Mouse (Mus musculus) heart, postnatal 0 days (tissue): ENCODE measurements at regions not wholly inside any gene's neighbourhood (a gene's known extent, or its start where the extent isn't known, plus 50 kb on each side); places are given as distances from the start of the nearest gene placed in this dataset.
A peak's percentile ranks its signal among the peaks of the same experiment; 100 is the strongest.

Source experiments
- ATAC-seq: fragments of 200-750 bp; cut with Nextera tagmentation; 2 replicates; pipeline ENCODE4 v1.8.0; 2017; ENCODE audit warnings: low read depth, moderate number of reproducible peaks, moderate library complexity; ENCODE audit not compliant: insufficient read depth
- DNase-seq: peaks from one replicate; pipeline ENCODE4 v3.0.0-alpha.2; 2016; ENCODE audit warnings: low spot score
- H3K27ac ChIP-seq: fragments of 300-500 bp; sonication (generic); 2 replicates; pipeline ENCODE4 v1.5.1; 2014; ENCODE audit warnings: low read depth, mild to moderate bottlenecking
- H3K27me3 ChIP-seq: fragments of 300-500 bp; sonication (generic); 2 replicates; pipeline ENCODE4 v1.6.1; 2014; ENCODE audit warnings: low read length, mixed read lengths; ENCODE audit not compliant: control insufficient read depth, insufficient read depth
- H3K36me3 ChIP-seq: fragments of 300-500 bp; sonication (generic); replicated peaks from 2 replicates; pipeline ENCODE4 v1.6.1; 2014; ENCODE audit warnings: low read length, mixed read lengths; ENCODE audit not compliant: control insufficient read depth, insufficient read depth
- H3K4me1 ChIP-seq: fragments of 300-500 bp; sonication (generic); 2 replicates; pipeline ENCODE4 v1.6.1; 2014; ENCODE audit warnings: antibody characterized with exemption; ENCODE audit not compliant: control insufficient read depth, insufficient read depth
- H3K4me2 ChIP-seq: fragments of 300-500 bp; sonication (generic); 2 replicates; pipeline ENCODE4 v1.6.1; 2014; ENCODE audit warnings: low read depth, mild to moderate bottlenecking, low read length, moderate library complexity
- H3K4me3 ChIP-seq: fragments of 300-500 bp; sonication (generic); 2 replicates; pipeline ENCODE4 v1.5.1; 2014; ENCODE audit warnings: low read depth, low read length
- H3K9ac ChIP-seq: fragments of 300-500 bp; sonication (generic); replicated peaks from 2 replicates; pipeline ENCODE4 v1.6.1; 2014; ENCODE audit warnings: low read depth, low read length, mixed read lengths
- H3K9me3 ChIP-seq: fragments of 300-500 bp; sonication (generic); replicated peaks from 2 replicates; pipeline ENCODE4 v1.6.1; 2016; ENCODE audit warnings: low read length; ENCODE audit not compliant: control insufficient read depth
- CTCF ChIP-seq: IDR thresholded peaks from 2 replicates; pipeline ENCODE4 v1.5.1; 2016; ENCODE audit warnings: antibody characterized with exemption, control low read depth, low read depth
- EP300 ChIP-seq: IDR thresholded peaks from 2 replicates; pipeline ENCODE4 v1.6.1; 2016; ENCODE audit warnings: antibody characterized with exemption, low read depth
- WGBS: fragments of 180-500 bp; shearing (Covaris S2); extraction: QIAGEN DNeasy Blood & Tissue Kit; methylation state at CpG from one replicate; pipeline ENCODE4 v1.1.7; 2014; 5-methylcytosine and 5-hydroxymethylcytosine counted together

- no peak for TF ChIP-seq EP300
- TF ChIP-seq CTCF, result no peak
- DNase-seq, result no peak
- no peaks in the 10 kb centered on the region for H3K36me3 ChIP-seq
- no peaks in the 10 kb centered on the region for H3K27me3 ChIP-seq
- H3K4me2 ChIP-seq, result no peak overlapping the region
- ATAC-seq, result no peak
- no peak overlapping the region for H3K27ac ChIP-seq
- no peak overlapping the region for H3K9ac ChIP-seq
- H3K9me3 ChIP-seq, result no peaks in the 10 kb centered on the region
- no peak overlapping the region for H3K4me3 ChIP-seq
- no peaks in the 10 kb centered on the region for H3K4me1 ChIP-seq
Measured at GRCm38 (mm10) chr10:37995691-37996445, 825.7 kb downstream of the Rfpl4b start.

GRCm38 (mm10) chr10:37988297-37989263 lies 833.0 kb downstream of the Rfpl4b start:
- Histone ChIP-seq H3K4me2 (peak overlapping the region; percentile 11; the same call in 1 of the 2 replicates), H3K9ac (no peak overlapping the region), H3K36me3 (no peaks in the 10 kb centered on the region), H3K27me3 (no peaks in the 10 kb centered on the region), H3K4me1 (peaks cover 5% of the 10 kb centered on the region; the same call in 1 of the 2 replicates), H3K9me3 (no peaks in the 10 kb centered on the region), H3K4me3 (peak overlapping the region; percentile 11; the same call in 1 of the 2 replicates), H3K27ac (no peak overlapping the region)
- DNase-seq (peak; percentile 69), ATAC-seq (peak; percentile 87)
- 46% methylated on average over 11 of the region's 11 CpGs for WGBS
- TF ChIP-seq CTCF (no peak), EP300 (no peak)

DNA sequence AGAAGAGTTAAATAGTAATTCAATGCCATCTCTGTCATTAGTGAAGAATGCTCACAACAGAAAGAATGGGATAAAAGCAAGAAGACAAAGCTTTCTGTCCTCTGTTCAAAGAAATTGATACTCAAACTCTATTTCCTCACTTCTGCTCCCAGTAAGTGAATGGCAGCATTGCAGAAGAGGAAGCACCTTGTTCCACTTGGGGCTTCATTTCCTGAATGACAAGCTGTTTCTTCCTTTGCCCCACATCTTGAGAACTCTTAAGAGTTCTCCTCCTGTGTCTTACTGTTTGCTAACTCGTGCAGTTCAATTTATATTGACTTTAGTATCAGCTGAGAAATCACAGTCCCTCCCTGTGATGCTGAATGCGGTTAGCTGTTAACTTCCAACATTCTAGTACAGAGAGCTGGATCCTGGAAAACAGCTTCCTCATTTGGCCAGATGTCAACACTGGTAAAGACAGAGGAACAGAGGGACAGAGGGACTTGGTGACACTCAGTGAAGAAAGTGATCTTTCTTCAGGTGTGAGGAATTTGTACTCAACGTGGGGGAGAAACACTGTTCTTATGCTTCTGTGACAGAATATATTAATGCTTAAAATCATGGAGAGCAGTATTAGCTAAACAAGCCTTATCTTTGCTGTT lies 840.3 kb upstream of the Marcks start:
- no peak for ATAC-seq
- no peaks in the 10 kb centered on the region for H3K9me3 ChIP-seq
- H3K9ac ChIP-seq, result no peak overlapping the region
- no peaks in the 10 kb centered on the region for H3K4me1 ChIP-seq
- no peaks in the 10 kb centered on the region for H3K36me3 ChIP-seq
- H3K4me3 ChIP-seq, result no peak overlapping the region
- TF ChIP-seq EP300, result no peak
- no peak for TF ChIP-seq CTCF
- H3K4me2 ChIP-seq, result no peak overlapping the region
- H3K27me3 ChIP-seq, result no peaks in the 10 kb centered on the region
- WGBS, result 48% methylated on average over 3 of the region's 3 CpGs
- DNase-seq, result no peak
- no peak overlapping the region for H3K27ac ChIP-seq

GRCm38 (mm10) chr10:37960051-37960450 lies 821.3 kb upstream of the Marcks start:
- H3K4me2 ChIP-seq, result no peak overlapping the region
- DNase-seq, result no peak
- no peaks in the 10 kb centered on the region for H3K27me3 ChIP-seq
- no peak overlapping the region for H3K4me3 ChIP-seq
- no peak for ATAC-seq
- TF ChIP-seq CTCF (no peak), EP300 (no peak)
- H3K36me3 ChIP-seq, result no peaks in the 10 kb centered on the region
- no peak overlapping the region for H3K9ac ChIP-seq
- H3K9me3 ChIP-seq, result no peaks in the 10 kb centered on the region
- no peak overlapping the region for H3K27ac ChIP-seq
- H3K4me1 ChIP-seq, result no peaks in the 10 kb centered on the region

GRCm38 (mm10) chr10:37914780-37915179 lies 776.1 kb upstream of the Marcks start:
- Histone ChIP-seq H3K9me3 (no peaks in the 10 kb centered on the region), H3K4me3 (no peak overlapping the region), H3K27ac (no peak overlapping the region), H3K9ac (no peak overlapping the region), H3K36me3 (no peaks in the 10 kb centered on the region), H3K27me3 (no peaks in the 10 kb centered on the region), H3K4me1 (peaks cover 9% of the 10 kb centered on the region; the same call in 1 of the 2 replicates), H3K4me2 (no peak overlapping the region)
- ATAC-seq, result no peak
- 56% methylated on average over 2 of the region's 2 CpGs for WGBS
- no peak for DNase-seq
- no peak for TF ChIP-seq EP300
- no peak for TF ChIP-seq CTCF
